Mouse (Mus musculus): Measurements from ENCODE around the gene Gpc5. TPM values are rescaled to one million over a fixed set of nuclear protein-coding genes. Genes with fewer than 3 reads are reported as not detected.

The Gpc5 gene
- polyA plus RNA-seq, 1 experiment from 2014 or later, result 2.1 TPM

- no peak overlapping the region for H3K27ac ChIP-seq (replicated peaks)
- 89% methylated on average over 6 of the region's 6 CpGs for WGBS
- no peaks in the 10 kb centered on the region for H3K36me3 ChIP-seq
- H3K4me2 ChIP-seq (replicated peaks), result no peak overlapping the region
- no peaks in the 10 kb centered on the region for H3K4me1 ChIP-seq
- no peaks in the 10 kb centered on the region for H3K9me3 ChIP-seq
- peak; percentile 68; the same call in 1 of the 2 replicates for ATAC-seq (replicated peaks)
- no peak overlapping the region for H3K9ac ChIP-seq (replicated peaks)
- H3K4me3 ChIP-seq, result no peak overlapping the region
- H3K27me3 ChIP-seq, result no peaks in the 10 kb centered on the region
Measured at GRCm38 (mm10) chr14:115269703-115270402, 177.8 kb downstream of the Gpc5 start.

GRCm38 (mm10) chr14:115270445-115270844 is 178.4 kb downstream of the Gpc5 start:
- H3K27me3 ChIP-seq, result no peaks in the 10 kb centered on the region
- no peaks in the 10 kb centered on the region for H3K9me3 ChIP-seq
- no peak overlapping the region for H3K27ac ChIP-seq (replicated peaks)
- no peaks in the 10 kb centered on the region for H3K36me3 ChIP-seq
- 68% methylated on average over 6 of the region's 6 CpGs for WGBS
- H3K9ac ChIP-seq (replicated peaks), result no peak overlapping the region
- no peak overlapping the region for H3K4me2 ChIP-seq (replicated peaks)
- H3K4me3 ChIP-seq, result no peak overlapping the region
- peak; percentile 68; the same call in 1 of the 2 replicates for ATAC-seq (replicated peaks)
- no peaks in the 10 kb centered on the region for H3K4me1 ChIP-seq

- H3K4me1 ChIP-seq, result no peaks in the 10 kb centered on the region
- H3K9me3 ChIP-seq, result no peaks in the 10 kb centered on the region
- ATAC-seq (replicated peaks), result no peak
- H3K27me3 ChIP-seq, result no peaks in the 10 kb centered on the region
- no peaks in the 10 kb centered on the region for H3K36me3 ChIP-seq
- H3K27ac ChIP-seq (replicated peaks), result no peak overlapping the region
- H3K9ac ChIP-seq (replicated peaks), result no peak overlapping the region
- H3K4me2 ChIP-seq (replicated peaks), result no peak overlapping the region
- H3K4me3 ChIP-seq, result no peak overlapping the region
Measured at GRCm38 (mm10) chr14:115282782-115283181, 190.8 kb downstream of the Gpc5 start.

GRCm38 (mm10) chr14:115324247-115324646 is 232.2 kb downstream of the Gpc5 start:
- Histone ChIP-seq H3K4me2 (replicated peaks) (no peak overlapping the region), H3K27ac (replicated peaks) (no peak overlapping the region), H3K27me3 (no peaks in the 10 kb centered on the region), H3K36me3 (no peaks in the 10 kb centered on the region), H3K9me3 (no peaks in the 10 kb centered on the region), H3K4me3 (no peak overlapping the region), H3K4me1 (no peaks in the 10 kb centered on the region), H3K9ac (replicated peaks) (no peak overlapping the region)
- no peak for ATAC-seq (replicated peaks)
- WGBS, result 91% methylated on average over 2 of the region's 2 CpGs

- H3K4me3 ChIP-seq, result no peak overlapping the region
- no peak overlapping the region for H3K4me2 ChIP-seq (replicated peaks)
- WGBS, result 59% methylated on average over 5 of the region's 5 CpGs
- no peak overlapping the region for H3K27ac ChIP-seq (replicated peaks)
- H3K36me3 ChIP-seq, result no peaks in the 10 kb centered on the region
- no peaks in the 10 kb centered on the region for H3K27me3 ChIP-seq
- no peak overlapping the region for H3K9ac ChIP-seq (replicated peaks)
- no peak for ATAC-seq (replicated peaks)
- no peaks in the 10 kb centered on the region for H3K4me1 ChIP-seq
- H3K9me3 ChIP-seq, result no peaks in the 10 kb centered on the region
Measured at GRCm38 (mm10) chr14:115326426-115326825, 234.4 kb downstream of the Gpc5 start.

GRCm38 (mm10) chr14:115339084-115339483 is 247.1 kb downstream of the Gpc5 start:
- Histone ChIP-seq H3K4me1 (no peaks in the 10 kb centered on the region), H3K9ac (replicated peaks) (no peak overlapping the region), H3K4me2 (replicated peaks) (no peak overlapping the region), H3K4me3 (no peak overlapping the region), H3K27me3 (no peaks in the 10 kb centered on the region), H3K36me3 (no peaks in the 10 kb centered on the region), H3K9me3 (no peaks in the 10 kb centered on the region), H3K27ac (replicated peaks) (no peak overlapping the region)
- no peak for ATAC-seq (replicated peaks)
- 83% methylated on average over 3 of the region's 3 CpGs for WGBS

- H3K9ac ChIP-seq (replicated peaks), result no peak overlapping the region
- 72% methylated on average over 2 of the region's 2 CpGs for WGBS
- no peaks in the 10 kb centered on the region for H3K27me3 ChIP-seq
- H3K27ac ChIP-seq (replicated peaks), result no peak overlapping the region
- no peak overlapping the region for H3K4me3 ChIP-seq
- H3K4me2 ChIP-seq (replicated peaks), result no peak overlapping the region
- no peaks in the 10 kb centered on the region for H3K9me3 ChIP-seq
- no peaks in the 10 kb centered on the region for H3K36me3 ChIP-seq
- H3K4me1 ChIP-seq, result no peaks in the 10 kb centered on the region
- no peak for ATAC-seq (replicated peaks)
Measured at GRCm38 (mm10) chr14:115342597-115342996, 250.6 kb downstream of the Gpc5 start.

- ATAC-seq (replicated peaks), result no peak
- Histone ChIP-seq H3K4me1 (peaks cover 3% of the 10 kb centered on the region), H3K36me3 (no peaks in the 10 kb centered on the region), H3K9me3 (no peaks in the 10 kb centered on the region), H3K27me3 (no peaks in the 10 kb centered on the region), H3K9ac (replicated peaks) (no peak overlapping the region), H3K27ac (replicated peaks) (no peak overlapping the region), H3K4me2 (replicated peaks) (no peak overlapping the region), H3K4me3 (no peak overlapping the region)
- 30% methylated on average over 3 of the region's 3 CpGs for WGBS
Measured at GRCm38 (mm10) chr14:115349448-115349847, 257.4 kb downstream of the Gpc5 start.

- Histone ChIP-seq H3K27ac (replicated peaks) (no peak overlapping the region), H3K4me1 (no peaks in the 10 kb centered on the region), H3K27me3 (no peaks in the 10 kb centered on the region), H3K9ac (replicated peaks) (no peak overlapping the region), H3K36me3 (no peaks in the 10 kb centered on the region), H3K4me3 (no peak overlapping the region), H3K9me3 (no peaks in the 10 kb centered on the region), H3K4me2 (replicated peaks) (no peak overlapping the region)
- ATAC-seq (replicated peaks), result no peak
- WGBS, result 93% methylated on average over 3 of the region's 3 CpGs
Measured at GRCm38 (mm10) chr14:115365320-115365935, 273.4 kb downstream of the Gpc5 start.

GRCm38 (mm10) chr14:115369611-115370167 is 277.7 kb downstream of the Gpc5 start:
- H3K4me3 ChIP-seq, result no peak overlapping the region
- no peaks in the 10 kb centered on the region for H3K36me3 ChIP-seq
- no peak overlapping the region for H3K27ac ChIP-seq (replicated peaks)
- H3K9me3 ChIP-seq, result no peaks in the 10 kb centered on the region
- WGBS, result 59% methylated on average over 15 of the region's 15 CpGs
- ATAC-seq (replicated peaks), result no peak
- H3K9ac ChIP-seq (replicated peaks), result no peak overlapping the region
- H3K27me3 ChIP-seq, result no peaks in the 10 kb centered on the region
- no peaks in the 10 kb centered on the region for H3K4me1 ChIP-seq
- no peak overlapping the region for H3K4me2 ChIP-seq (replicated peaks)

- Histone ChIP-seq H3K4me2 (replicated peaks) (no peak overlapping the region), H3K4me1 (no peaks in the 10 kb centered on the region), H3K9me3 (no peaks in the 10 kb centered on the region), H3K27me3 (no peaks in the 10 kb centered on the region), H3K9ac (replicated peaks) (no peak overlapping the region), H3K36me3 (no peaks in the 10 kb centered on the region), H3K4me3 (no peak overlapping the region), H3K27ac (replicated peaks) (no peak overlapping the region)
- ATAC-seq (replicated peaks), result no peak
- WGBS, result 20% methylated on average over 1 of the region's 1 CpGs
Measured at GRCm38 (mm10) chr14:115371131-115371530, 279.1 kb downstream of the Gpc5 start.

GRCm38 (mm10) chr14:115391831-115392230 is 299.8 kb downstream of the Gpc5 start:
- Histone ChIP-seq H3K4me1 (no peaks in the 10 kb centered on the region), H3K27ac (replicated peaks) (no peak overlapping the region), H3K27me3 (no peaks in the 10 kb centered on the region), H3K9ac (replicated peaks) (no peak overlapping the region), H3K36me3 (no peaks in the 10 kb centered on the region), H3K9me3 (no peaks in the 10 kb centered on the region), H3K4me3 (no peak overlapping the region), H3K4me2 (replicated peaks) (no peak overlapping the region)
- WGBS, result 81% methylated on average over 3 of the region's 3 CpGs
- ATAC-seq (replicated peaks), result no peak
